Mouse (Mus musculus) urinary bladder, postnatal 36 days (tissue): ENCODE results near the gene Fibp.

Experiments
- DNase-seq, 2 experiments: peaks; one replicate each; pipeline ENCODE4 v3.0.0; 2022; ENCODE audit warnings: low spot score in 2 of 2, mixed read lengths in 1 of 2

Fibp gene

DNA sequence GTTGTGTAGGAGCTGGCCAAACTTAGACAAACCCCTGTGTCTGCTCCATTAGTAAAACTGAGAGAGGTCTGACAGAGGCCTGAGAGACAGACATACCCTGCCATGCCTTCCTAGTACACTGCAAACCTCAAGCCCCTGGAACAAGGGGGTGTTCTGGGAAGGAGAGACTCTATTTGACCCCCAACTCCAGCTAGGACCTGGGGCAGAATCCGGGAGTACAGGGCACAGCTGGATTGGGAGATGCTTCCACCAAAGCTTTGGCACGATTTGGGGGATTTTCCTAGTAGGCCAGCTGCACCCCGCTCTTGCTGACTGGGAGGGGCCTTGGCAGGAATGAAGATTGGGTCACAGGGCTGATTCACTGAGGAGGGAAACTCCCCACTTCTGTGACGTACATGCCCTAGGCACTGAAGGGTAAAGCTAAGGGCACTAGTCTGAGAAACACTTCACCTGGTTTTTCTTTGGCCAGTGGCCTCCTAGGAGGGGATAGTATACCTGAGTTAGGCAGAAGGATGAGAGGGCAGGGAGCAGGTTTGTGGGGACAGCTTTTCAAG, 28.4 kb upstream of the Fibp start:
- no peak for DNase-seq

- DNase-seq = peak; percentile 44 to 66
These were observed 27.2 kb upstream of the Fibp start for GRCm38 (mm10) chr19:5432992-5433852.

DNA sequence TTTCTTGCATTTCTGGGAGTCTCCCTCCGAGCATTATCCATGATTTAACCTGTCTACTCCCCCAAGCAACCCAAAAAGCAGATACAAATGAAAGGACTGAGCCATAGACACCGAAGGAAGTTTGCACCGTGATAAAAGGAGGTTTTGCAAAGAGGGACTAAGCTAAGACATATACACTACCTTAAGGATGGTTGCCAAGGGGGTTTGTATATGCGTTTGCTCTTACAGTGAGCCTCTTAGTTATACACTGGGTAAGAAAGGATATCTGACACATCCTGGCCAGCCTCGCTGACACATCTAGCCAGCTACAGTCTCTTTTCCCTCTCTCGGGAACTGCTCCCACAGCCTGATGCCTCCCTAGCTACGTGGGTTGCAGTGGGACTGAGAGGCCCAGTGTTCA, 26.5 kb upstream of the Fibp start:
- no peak for DNase-seq

GRCm38 (mm10) chr19:5444371-5444908, 16.0 kb upstream of the Fibp start:
- no peak for DNase-seq

GRCm38 (mm10) chr19:5444954-5445353, 15.5 kb upstream of the Fibp start:
- no peak for DNase-seq

DNA sequence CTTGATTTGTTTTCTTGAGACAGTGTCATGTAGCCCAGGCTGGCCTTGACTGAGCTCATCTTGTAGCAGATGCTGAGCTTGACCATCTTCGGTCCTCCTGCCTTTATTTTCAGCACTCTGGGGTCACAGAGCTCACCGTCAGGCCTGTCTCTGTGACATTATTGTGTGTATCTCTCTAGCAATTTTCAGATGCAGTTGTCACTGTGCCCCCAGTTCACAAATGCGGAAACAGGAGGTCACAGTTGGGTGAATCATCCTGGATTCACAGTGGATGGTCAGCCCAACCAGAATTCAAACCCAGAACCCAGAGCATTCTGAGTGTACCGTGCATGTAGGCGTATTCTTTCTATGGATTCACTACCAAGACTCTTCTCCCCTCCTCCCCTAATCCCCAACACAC, 14.7 kb upstream of the Fibp start:
- DNase-seq = no peak

- peak; percentile 77 for DNase-seq
These were observed 12.7 kb upstream of the Fibp start, which contains the start of gene Fosl1 for GRCm38 (mm10) chr19:5447515-5448353. Gene Fosl1 (plus strand): TSS chr19:5447547.

- no peak for DNase-seq
These were observed 11.9 kb upstream of the Fibp start for GRCm38 (mm10) chr19:5448354-5449150.

DNA sequence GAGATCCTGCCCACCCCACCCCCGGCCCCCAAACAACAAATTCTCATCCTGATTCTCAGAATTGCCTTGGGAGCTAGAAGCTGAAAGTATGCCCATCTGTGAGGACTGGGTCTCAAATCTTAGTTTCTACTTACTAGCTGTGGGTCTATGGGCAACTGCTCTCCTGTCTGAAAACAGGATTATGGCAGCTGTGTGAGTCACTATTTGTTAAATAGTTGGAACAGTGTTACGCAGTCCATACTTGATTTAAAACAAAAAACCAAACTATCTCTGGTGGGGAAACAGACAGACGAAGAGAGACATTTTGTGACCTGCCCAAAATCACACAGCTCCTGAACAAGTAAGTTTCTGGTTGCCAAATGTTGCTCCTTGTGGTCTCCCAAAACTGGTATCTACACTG, 10.7 kb upstream of the Fibp start:
- DNase-seq = no peak

DNA sequence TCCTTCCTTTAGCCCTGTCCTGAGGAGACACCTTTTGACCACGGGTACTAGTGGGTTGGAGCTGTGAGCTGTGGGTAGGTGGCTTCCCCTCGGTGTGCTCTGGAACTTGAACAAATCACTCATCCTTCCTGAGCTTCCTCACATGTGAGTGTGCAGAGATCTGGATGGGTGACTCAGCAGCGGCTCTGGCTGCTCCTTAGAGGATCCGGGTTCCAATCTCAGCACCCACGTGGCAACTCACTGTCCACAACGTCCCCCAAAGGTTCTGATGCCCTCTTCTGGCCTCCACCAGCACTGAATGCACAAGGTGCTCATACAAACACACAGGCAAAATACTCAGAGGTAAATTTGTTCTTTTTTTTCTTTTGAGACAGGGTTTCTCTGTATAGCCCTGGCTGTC, 8.6 kb upstream of the Fibp start:
- DNase-seq = no peak

- DNase-seq = no peak
These were observed 5.4 kb upstream of the Fibp start for GRCm38 (mm10) chr19:5455037-5455436.

GRCm38 (mm10) chr19:5455568-5455967, 4.8 kb upstream of the Fibp start:
- no peak for DNase-seq

DNA sequence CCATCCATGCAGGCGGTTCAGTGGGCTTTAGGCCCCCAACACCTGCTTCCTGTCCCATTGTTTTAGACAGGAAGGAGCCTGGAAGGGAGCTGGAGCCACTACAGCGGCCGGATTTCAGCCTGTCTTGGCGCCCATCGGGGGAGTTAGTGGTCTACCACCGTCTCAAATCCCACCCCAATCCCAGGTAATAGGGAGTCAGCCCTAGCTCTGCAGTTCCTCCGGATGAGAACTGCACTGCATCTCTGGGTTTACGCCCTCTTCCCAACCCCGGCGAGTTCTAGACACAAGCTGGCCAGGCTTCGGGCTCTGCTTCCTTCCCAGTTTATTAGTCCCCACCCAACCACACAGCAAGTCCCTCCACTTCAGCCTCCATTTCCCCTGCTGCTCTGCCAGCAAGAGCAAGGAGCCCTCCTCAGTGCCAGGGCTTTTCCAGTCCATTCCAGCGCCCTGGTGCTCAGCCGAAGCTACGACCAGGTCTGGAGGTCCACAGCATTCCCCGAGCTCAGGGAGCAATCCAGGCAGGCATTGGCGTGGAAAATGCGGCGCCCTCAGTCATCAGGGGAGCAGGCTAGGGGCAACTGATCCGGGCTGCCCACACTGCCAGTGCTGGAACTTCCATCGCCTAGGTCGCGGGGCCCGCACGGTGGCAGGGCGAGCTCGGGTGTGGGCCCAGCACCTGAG, 4.0 kb upstream of the Fibp start:
- DNase-seq = no peak

GRCm38 (mm10) chr19:5456922-5457745, 3.3 kb upstream of the Fibp start:
- peak; percentile 94 to 95 for DNase-seq

DNA sequence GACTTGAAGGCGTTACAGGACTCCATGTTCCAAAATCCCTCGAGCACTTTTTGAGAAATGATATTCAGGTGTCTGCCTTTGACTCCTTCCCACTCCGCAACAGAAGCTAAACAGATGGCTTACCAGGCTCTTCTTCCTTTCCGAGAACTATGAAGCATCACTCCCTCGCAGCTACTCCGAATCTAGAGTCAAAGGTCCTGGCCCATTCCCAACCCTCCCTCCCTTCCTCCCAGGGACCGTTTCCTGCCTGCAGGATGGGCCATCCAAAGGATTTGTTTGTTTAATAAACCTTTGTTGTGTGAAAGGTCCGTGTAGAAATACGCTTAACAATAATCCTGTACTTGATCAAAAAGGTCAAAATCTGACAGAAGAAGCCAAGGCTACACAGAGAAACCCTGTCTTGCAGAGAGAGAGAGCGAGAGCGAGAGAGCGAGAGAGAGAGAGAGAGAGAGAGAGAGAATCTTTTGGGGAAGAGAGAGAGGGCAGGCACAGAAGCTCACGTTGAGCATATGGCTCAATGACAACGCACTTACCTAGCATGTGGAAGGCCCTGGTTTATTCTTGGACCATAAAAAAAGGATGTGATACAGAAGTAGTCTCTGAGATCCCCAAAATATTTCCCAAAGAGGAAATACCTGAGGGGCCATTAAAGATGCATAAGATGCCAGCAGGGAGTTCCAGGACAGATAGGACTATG, 2.5 kb upstream of the Fibp start, which contains the start of gene Ccdc85b:
TSS of gene Ccdc85b (minus strand) at position 149 of the 697 bp plus-strand sequence.
- no peak for DNase-seq

GRCm38 (mm10) chr19:5459019-5459418, 1.4 kb upstream of the Fibp start:
- DNase-seq = no peak

GRCm38 (mm10) chr19:5459896-5460295, 519 bp upstream of the Fibp start:
- no peak for DNase-seq

GRCm38 (mm10) chr19:5461411-5461810, 996 bp downstream of the Fibp start:
- DNase-seq = no peak

DNA sequence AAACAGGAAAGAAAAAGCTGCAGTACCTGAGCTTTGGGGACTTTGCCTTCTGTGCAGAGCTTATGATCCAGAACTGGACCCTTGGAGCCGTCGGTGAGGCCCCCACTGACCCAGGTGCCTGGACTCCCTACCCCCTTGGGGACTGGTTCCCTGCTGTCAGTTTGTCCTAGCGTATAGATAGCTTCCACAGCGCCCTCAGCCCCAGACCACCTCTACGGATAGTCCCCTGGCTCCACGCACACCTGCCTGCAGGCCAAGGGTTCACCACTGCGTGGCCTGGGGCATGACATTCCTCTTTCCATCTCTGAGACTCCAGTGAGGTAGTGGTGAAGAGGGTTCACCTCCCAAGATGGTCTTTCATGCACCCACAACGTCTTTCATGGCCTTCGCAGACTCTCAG, 2.8 kb downstream of the Fibp start:
- DNase-seq = no peak
